Mouse (Mus musculus) sigmoid colon, adult 10 weeks (tissue): ENCODE data around the gene Olfr576. TPM values are rescaled to one million over a fixed set of nuclear protein-coding genes. Genes with fewer than 3 reads are reported as not detected.

ENCODE experiments used
- polyA plus RNA-seq: library from polyadenylated mRNA; stranded (reverse); fragments of 350-450 nt; fragmentation: Illumina TruSeq; extraction: RNeasy Lipid Tissue Mini Kit (QIAGEN cat#74804); gene quantifications from one replicate; pipeline ENCODE4 v1.2.3, GENCODE M21; 2014; ENCODE audit warnings: low read depth, low replicate concordance

Olfr576 gene
- polyA plus RNA-seq = not detected

GRCm38 (mm10) chr7:102962360-102962759 lies at the start of gene Olfr576:
TSS of gene Olfr576 (plus strand) at chr7:102962660.

DNA sequence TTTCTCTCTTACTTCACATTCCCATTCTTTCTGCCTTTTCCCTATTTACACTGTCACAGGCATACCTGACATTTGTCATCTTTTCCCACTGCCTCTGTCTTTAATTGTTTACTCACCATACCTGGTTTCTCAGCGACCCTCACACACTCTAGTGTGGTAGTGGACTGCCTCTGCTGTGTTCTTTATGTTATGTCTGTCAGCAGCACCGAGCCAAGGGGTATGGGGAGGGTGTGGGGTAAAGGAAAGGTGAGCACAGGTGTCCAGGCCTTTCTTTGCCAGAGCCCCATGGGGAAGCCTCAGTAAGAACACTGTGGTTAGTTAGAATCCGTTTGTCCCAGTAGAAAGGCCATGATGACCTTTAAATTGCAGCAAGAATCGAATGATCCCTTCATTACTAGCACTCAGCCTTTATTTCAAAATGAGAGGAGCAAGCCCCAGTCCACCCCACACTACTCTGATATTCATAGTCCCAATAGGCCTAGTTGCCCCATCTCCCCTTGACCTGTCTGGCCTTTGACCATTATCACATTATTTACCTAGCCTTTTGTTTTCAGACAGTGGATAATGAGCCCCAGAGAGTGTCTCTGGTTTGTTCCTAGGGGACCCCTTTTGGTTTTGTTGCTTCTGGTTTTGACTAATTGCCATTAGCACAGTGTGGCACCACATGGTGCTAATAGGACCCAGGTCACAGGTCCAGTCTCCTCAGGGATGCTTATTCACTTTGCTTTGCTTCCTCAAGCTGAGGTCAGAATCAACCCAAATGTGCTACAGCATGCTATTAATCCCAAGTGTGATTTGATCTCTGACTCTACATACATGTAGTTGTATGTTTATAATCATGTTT lies 45.2 kb upstream of the Olfr576 start, which contains the start of gene Olfr571:
Gene Olfr571 (minus strand): TSS at position 505 of the 844 bp plus-strand sequence.

DNA sequence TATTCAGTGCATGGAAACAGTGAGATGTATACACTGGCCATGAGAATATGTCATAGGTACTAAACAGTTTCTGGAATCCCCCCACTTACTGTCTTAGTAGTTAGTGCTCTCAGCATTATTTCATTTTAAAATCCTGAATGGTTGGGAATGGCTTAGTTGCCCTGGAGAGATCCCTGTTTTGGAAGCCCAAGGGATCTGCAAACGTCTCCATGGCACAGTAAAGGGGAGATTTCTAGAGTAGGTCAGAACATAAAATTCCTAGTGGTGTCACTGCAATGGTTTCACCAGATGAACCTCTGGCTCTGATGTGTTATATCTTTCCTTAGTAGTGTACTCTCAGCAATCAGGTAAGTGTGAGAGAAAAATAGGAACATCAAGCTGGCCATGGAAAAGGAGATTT lies 38.4 kb upstream of the Olfr576 start, which contains the start of gene Olfr572:
Gene Olfr572 (plus strand): TSS at position 301 of the 400 bp plus-strand sequence.

GRCm38 (mm10) chr7:102942475-102942874 lies 20.0 kb upstream of the Olfr576 start, which contains the start of gene Olfr573-ps1:
TSS of gene Olfr573-ps1 (minus strand) at chr7:102942575.

GRCm38 (mm10) chr7:102948167-102948566 lies 14.3 kb upstream of the Olfr576 start, which contains the start of gene Olfr574:
TSS of gene Olfr574 (plus strand) at chr7:102948467.

DNA sequence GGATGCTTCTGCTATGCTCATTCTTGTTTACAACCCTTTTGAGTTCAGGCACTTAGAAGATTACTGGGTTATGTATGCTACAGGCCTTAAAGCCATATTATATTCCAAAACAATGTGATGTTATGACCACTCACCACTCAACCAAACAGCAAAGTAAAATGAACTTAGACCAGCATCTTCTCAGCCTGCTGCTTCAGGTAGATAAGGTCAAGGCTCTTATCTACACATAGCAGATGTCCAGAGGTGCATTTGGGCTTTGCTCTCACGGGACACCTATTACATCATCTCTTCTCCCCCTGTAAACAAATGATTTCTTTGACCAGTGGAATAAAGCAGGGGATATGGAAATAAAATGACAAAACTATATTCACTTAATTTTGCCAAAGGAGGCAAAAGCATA lies 3.9 kb upstream of the Olfr576 start, which contains the start of gene Olfr575:
Gene Olfr575 (minus strand): TSS at position 183 of the 400 bp plus-strand sequence.

DNA sequence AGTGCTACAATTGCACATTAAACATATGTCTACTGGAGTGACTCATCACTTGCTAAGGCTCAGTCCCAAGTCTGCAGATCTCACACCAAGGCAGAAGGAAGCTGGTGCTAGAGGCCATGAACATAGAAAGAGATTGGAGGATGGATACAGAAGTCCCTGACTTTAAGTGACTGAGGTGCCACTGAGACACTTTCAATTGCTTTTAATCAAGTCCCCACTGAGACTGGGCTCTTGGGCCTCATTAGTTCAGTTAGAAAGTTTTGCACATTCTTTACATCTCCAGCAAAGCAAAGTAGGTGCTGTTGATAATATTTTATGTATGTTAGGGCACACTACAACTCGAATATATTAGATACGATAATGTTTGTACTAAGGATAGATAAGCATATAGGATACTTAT lies 13.4 kb downstream of the Olfr576 start, which contains the start of gene Olfr577:
Gene Olfr577 (minus strand): TSS at position 101 of the 400 bp plus-strand sequence.

DNA sequence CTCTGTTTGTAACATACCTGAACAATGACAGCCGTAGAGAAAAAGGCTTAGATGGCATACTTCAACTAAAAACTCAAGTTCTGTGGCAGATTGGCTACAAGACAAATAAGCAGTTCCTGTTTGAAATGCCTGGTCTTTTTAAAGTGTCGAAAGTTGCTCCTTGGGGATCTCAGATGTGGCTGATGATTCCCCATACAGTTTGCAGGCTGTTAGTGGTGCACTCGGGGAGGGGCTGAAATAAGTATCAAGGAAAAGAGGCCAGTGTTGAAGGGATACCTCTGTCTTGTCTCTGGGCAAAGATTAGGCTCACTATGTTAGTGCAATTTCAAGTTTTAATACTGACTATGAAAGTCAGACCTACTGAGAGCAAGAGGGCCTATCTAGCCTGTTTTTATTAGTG lies 26.8 kb downstream of the Olfr576 start, which contains the start of gene Olfr578:
Gene Olfr578 (minus strand): TSS at position 101 of the 400 bp plus-strand sequence.

Other genes with a start within 250 kb of the Olfr576 start
- gene Olfr33, start 243.6 kb upstream of the Olfr576 start, polyA plus RNA-seq = not detected
- not detected for gene Olfr559, start 235.2 kb upstream of the Olfr576 start, polyA plus RNA-seq
- 2.3 TPM for gene Olfr560, start 203.3 kb upstream of the Olfr576 start, polyA plus RNA-seq
- 25.4 TPM for gene Olfr78, start 203.2 kb upstream of the Olfr576 start, polyA plus RNA-seq
- not detected for gene Olfr561, start 191.4 kb upstream of the Olfr576 start, polyA plus RNA-seq
- not detected for gene Olfr564, start 159.2 kb upstream of the Olfr576 start, polyA plus RNA-seq
- not detected for gene Olfr566, start 103.9 kb upstream of the Olfr576 start, polyA plus RNA-seq
- not detected for gene Olfr568, start 85.5 kb upstream of the Olfr576 start, polyA plus RNA-seq
- gene Olfr569, start 71.8 kb upstream of the Olfr576 start, polyA plus RNA-seq = not detected
- gene Olfr570, start 68.1 kb upstream of the Olfr576 start, polyA plus RNA-seq = not detected
- gene Olfr571, start 45.1 kb upstream of the Olfr576 start, polyA plus RNA-seq = not detected
- not detected for gene Olfr572, start 38.3 kb upstream of the Olfr576 start, polyA plus RNA-seq
- not detected for gene Olfr573-ps1, start 20.1 kb upstream of the Olfr576 start, polyA plus RNA-seq
- gene Olfr574, start 14.2 kb upstream of the Olfr576 start, polyA plus RNA-seq = not detected
- gene Olfr575, start 3.9 kb upstream of the Olfr576 start, polyA plus RNA-seq = not detected
- gene Olfr577, start 13.3 kb downstream of the Olfr576 start, polyA plus RNA-seq = not detected
- not detected for gene Olfr578, start 26.7 kb downstream of the Olfr576 start, polyA plus RNA-seq
- not detected for gene Olfr582, start 75.4 kb downstream of the Olfr576 start, polyA plus RNA-seq
- not detected for gene Olfr583, start 88.6 kb downstream of the Olfr576 start, polyA plus RNA-seq
- gene Olfr584, start 119.2 kb downstream of the Olfr576 start, polyA plus RNA-seq = not detected
- not detected for gene Olfr585, start 135.1 kb downstream of the Olfr576 start, polyA plus RNA-seq
- gene Olfr586, start 163.0 kb downstream of the Olfr576 start, polyA plus RNA-seq = not detected
- not detected for gene Olfr588-ps1, start 178.2 kb downstream of the Olfr576 start, polyA plus RNA-seq
- not detected for gene Olfr589, start 193.7 kb downstream of the Olfr576 start, polyA plus RNA-seq
- gene Olfr591, start 215.7 kb downstream of the Olfr576 start, polyA plus RNA-seq = not detected
- gene Olfr592, start 222.1 kb downstream of the Olfr576 start, polyA plus RNA-seq = not detected
- not detected for gene Olfr593, start 249.2 kb downstream of the Olfr576 start, polyA plus RNA-seq